Mouse (Mus musculus): ENCODE measurements around the gene Pmvk.

DNA sequence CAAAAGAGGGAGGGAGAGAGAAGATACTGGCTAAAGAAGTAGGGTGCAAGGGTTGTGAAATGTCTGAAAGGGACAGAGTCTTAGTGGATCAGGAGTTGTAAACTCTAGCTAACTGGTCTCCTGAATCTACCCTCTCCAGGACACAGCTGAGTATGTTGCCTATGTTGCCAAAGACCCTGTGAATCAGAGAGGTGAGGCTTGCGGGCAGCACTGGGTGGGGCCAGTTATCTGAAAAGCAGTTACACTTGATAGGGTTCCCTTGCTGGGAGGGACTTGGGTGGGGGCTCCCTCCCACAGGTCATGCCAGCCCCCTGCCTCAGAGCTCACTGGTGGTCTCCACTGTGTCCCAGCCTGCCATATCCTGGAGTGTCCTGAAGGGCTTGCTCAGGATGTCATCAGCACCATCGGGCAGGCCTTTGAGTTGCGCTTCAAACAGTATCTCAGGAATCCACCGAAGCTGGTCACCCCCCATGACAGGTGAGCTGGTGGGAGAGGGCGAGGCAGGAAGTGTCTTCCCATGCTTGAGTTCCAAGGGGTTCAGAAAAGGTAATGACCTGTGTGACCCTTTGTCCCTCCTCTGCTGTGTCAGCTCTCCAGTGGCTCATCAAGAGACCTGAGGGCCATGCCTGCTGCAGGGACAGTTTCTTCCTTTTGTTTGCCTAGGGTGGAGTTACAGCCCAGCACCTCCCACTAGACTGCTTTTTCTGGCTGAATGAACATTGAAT is 29.8 kb upstream of the Pmvk start:
- TF ChIP-seq CTCF (IDR thresholded peaks at IDR 0.05; ENCODE audit: insufficient read depth, low read depth, low read length) (no peak), POLR2A (IDR thresholded peaks at IDR 0.05; ENCODE audit: insufficient read depth, low read depth, low read length) (no peak)

All from olfactory bulb, adult 2 months (tissue).